Mouse (Mus musculus) small intestine, adult 2 months (tissue): Measurements from ENCODE around the gene Rbms2.

Source experiments
- CTCF ChIP-seq: fragments of 200-500 bp; IDR thresholded peaks from 2 replicates; pipeline ENCODE4 v1.5.1; 2012; ENCODE audit warnings: low read depth, mild to moderate bottlenecking, control low read depth, inconsistent platforms, low read length, moderate library complexity, mixed read lengths; ENCODE audit not compliant: insufficient replicate concordance, insufficient read length; ENCODE audit errors: extremely low read depth
- POLR2A ChIP-seq: fragments of 200-500 bp; IDR thresholded peaks from 2 replicates; pipeline ENCODE4 v1.6.1; 2012; ENCODE audit warnings: low read depth, mild to moderate bottlenecking, control low read depth, inconsistent platforms, low read length, moderate library complexity

DNA sequence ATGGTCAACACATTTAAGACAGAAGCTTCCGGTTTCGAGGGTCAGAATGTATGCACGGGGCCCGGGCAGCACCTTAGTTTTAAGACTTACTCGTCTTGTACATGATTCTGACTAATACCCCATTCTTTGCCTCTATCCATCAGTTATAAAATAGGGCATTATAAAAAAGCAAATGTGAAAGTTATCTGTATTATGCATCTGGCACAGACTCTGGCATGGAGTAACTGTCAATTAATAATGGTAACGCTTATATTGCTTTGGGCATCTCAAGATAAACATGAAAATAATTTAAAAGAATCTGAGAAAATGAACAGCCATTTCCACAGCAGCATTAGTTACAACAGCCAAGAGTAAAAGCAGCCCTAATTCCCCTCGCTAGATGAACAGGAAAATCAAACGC lies 47.9 kb upstream of the Rbms2 start:
- no peak for TF ChIP-seq POLR2A
- TF ChIP-seq CTCF, result no peak
